Mouse (Mus musculus) gastrocnemius, postnatal 14 days (tissue): Measurements from ENCODE around the gene Ccdc9b. TPM values are rescaled to one million over a fixed set of nuclear protein-coding genes. Genes with fewer than 3 reads are reported as not detected.
A peak's percentile ranks its signal among the peaks of the same experiment; 100 is the strongest.

Experiments
- DNase-seq: peaks from one replicate; pipeline ENCODE4 v3.0.0; 2021; ENCODE audit warnings: mixed read lengths
- intact Hi-C: fragments of 180-260 bp; cut with DNase I; formaldehyde crosslinking; loops from one replicate; pipeline ENCODE4 v1.15.1; 2025; ENCODE audit warnings: low total_unique reads
- long read RNA-seq, 2 experiments: library from polyadenylated mRNA; stranded (forward); transcript quantifications; one replicate each; pipeline ENCODE4 v2.0.0; 2021
- total RNA-seq, 2 experiments: library from RNA; stranded (reverse); gene quantifications; 2 replicates each; pipeline ENCODE4 v1.2.3; 2021

The Ccdc9b gene
- total RNA-seq, result 1 to 10 TPM; 6.8 to 6.9 TPM
- long read RNA-seq, experiment 1, result 0 reads
- long read RNA-seq, experiment 2, full-length matches to known transcripts, result 1 of 2 reads
- long read RNA-seq, experiment 2, partial matches to known transcripts, result 1 of 2 reads
- long read RNA-seq, experiment 2, other reads (novel, unspliced or antisense), result 0 of 2 reads

DNA sequence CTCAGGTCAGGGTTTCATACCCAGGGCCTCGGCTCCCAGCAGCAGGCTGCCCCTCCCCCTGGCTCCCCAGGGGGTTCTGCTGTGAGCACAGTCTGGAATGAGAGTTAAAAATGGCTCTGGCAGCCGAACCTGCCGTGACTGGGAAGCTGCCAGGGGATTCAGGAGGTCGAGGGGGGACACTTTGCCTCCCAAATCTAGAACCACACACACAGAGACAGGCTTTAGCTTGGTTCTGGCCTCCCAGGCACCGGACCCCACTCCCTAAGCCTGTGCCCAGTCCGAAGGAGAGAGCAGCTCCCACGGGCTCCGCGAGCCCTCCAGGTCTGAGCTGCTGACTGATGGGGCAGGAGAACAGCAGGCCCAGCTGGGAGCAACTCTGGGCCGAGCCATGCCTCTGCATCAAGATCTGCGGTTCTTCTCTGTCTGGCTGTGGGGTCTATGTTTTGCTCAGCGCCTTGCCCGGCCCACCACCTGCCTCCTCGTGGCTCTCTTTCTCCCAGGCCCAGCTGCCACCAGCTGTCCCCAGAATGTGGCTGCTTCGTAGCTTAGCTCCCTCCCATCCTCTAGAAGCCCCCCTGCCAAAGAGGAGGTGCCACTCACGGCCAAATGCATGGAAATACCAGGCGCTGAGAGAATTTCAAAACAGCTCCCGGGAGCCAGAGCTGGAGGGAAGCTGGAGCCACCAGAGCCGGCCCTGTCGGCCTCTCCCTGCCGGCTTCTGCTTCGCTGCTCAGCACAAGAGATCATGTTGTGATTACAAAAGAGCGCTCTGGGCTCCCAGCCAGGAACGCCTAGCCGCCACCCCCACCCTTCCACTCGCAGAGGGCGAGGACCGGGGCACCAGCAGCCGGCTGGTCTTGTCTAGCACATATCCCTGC is at the start of gene Ccdc9b:
Ccdc9b (minus strand) TSS at position 756 of the 878 bp plus-strand sequence.
- intact Hi-C loops, result no loop called here
- peak; percentile 92 for DNase-seq

DNA sequence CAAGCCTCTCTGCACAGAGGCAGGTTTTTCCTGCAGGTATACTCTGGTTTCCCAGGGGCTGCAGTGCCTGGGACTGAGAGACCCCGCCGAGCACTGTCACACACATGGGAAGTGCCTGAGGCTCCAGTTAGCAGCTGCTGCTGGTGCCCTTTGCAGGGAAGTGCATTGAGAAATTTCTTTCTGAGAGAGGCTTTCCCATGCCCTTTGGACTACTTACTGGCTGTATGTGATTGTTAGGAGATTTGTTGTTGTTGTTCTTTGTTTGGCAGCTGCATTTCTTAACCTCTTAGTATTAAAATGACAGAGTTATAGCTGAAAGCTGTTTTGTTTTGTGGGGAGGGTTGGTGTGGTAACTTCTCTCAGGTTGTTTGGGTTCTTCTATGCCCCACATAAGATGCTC is 48.4 kb upstream of the Ccdc9b start:
- DNase-seq, result no peak
- intact Hi-C loops, result no loop called here

DNA sequence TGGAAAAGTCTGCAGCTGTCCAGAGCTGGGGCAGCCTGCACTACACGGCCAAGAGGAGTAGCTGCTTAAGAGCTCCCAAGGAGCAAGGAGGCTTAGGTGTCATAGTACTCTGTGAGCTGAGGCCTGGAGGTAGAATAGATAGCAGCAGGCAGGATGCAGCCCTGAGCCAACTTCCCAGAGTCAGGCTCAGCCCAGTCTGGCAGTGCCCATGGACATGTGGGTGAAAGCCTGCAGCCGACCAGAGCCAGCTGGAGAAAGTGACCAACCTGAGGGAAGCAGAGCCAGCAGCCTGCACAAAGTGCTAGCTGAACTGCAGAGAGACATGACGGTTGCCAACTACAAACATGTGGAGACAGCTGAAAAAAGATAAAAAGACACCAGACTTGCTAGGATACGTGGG is 44.4 kb upstream of the Ccdc9b start:
- intact Hi-C loops, result no loop called here
- DNase-seq, result peak; percentile 72

DNA sequence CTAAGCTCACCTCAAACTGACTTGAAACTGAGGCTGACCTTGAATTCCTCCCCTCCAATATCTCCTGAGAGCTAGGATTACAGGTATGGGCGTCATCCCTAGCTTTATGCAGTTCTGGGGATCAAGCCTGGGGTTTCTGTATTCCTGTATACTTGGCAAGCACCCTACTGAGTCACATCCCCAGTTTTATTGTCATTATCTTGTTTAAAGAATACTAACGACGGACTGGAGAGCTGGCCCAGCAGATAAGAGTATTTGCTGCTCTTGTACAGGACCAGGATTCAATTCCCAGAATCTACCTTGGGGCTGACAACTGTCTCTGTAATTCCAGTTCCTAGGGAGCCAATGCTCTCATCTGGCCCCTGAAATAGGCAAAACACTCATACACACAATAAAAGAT is 43.3 kb upstream of the Ccdc9b start:
- DNase-seq, result no peak
- intact Hi-C loops, result no loop called here

DNA sequence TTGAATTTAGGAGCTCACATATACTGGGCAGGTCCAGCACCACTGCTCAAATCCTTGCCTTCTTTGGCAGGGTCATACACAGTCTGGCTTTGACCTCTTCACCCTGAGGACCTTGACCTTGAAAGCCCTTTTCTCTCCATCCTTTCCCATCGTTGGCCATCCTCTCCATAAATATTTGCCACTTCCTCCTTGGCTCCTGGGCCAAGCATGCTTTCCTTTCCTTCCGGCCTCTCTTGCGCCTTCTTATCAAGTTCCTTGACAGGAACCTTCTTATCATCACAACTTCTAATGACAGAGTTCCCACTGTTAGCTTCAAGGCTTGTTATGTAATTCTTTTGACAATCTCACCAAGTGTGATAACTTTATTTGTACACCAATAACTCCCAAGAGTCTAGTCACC is 42.7 kb upstream of the Ccdc9b start:
- intact Hi-C loops, result no loop called here

DNA sequence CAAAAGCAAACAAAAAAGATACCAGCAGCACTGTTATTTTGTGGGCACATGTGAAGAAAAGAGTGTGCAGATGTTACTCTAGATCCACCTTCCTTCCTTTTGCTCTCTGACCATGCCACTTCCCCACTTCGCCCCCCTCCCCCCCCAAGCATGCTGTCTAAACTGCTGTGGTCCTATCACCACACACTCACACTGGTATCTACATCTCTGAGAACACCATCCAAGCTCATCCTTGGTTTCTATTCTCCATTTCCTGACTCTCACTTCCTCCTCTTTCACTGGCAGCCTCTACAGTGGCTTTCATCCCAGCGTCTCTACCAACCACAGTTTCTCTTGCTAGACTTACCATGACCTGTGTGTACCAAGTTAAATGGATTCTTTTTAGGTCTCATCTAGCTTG is 42.0 kb upstream of the Ccdc9b start:
- DNase-seq, result no peak
- intact Hi-C loops, result no loop called here

More for the DNA sequence above, 42.7 kb upstream of the Ccdc9b start:
- no peak for DNase-seq

DNA sequence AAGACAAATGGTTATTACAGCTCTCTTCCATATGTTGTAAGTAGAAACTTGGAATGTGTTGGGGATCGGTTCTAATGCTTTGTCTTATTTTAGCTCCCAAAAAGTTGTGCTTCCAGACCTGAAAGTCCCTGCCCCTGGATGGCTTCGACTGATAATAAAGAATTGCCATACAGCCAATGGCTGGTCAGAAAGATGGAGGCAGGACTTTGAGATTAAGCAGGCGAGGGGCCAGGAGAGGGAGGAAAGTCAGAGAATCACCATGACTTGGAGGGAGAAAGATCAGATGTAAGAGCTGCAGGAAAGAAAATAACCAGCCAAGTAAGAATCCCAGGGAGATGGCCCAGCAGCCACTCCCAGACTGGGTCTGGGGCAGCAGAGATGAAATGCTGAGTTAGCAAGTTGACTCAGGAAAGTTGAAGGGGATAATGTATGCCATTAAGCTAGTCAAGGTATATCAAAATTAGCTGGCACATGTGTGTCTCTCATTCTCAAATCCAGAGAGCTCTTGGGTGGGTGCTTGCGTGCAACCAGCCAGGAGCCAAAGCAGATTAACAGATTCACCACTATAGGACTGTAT is 40.2 kb upstream of the Ccdc9b start:
- intact Hi-C loops, result no loop called here
- no peak for DNase-seq

DNA sequence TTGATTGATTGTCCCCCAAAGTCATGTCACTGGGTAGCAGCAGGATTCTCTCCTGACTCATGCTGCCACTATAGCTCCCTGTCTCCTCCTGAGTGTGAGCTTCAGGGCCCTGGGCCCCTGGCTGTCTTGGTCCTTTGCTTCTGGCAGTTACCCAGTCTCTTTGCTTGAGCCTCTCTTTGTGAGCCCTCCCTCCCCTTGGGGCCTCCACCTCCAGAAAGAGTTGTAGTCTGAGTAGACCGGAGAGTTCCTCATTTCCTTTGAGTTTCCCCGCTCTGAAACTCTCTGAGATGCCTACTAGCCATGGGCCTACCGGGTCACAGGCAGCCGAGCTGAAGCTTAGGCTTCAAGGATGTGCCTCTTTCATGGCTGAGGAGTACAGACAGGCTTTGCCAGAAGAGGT is 31.2 kb upstream of the Ccdc9b start:
- no peak for DNase-seq
- intact Hi-C loops, result no loop called here

DNA sequence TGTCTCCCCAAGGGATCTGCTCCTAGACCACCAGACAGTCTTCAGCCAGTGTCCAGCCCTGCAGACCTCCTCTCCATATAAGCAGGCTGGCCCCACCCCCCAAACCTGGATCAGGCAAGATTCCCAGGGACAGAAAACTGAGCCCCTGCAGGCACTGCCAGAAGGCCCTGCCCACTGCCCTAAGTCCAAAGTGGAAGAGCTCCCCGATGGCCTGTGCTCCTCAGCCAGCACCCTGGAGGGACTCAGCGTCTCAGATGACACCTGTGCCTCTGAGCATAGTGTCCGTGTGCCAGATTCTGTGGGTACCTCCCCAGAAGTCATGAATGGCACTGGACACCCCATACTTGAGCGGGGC is 29.8 kb upstream of the Ccdc9b start:
- peak; percentile 20 for DNase-seq
- intact Hi-C loops, result no loop called here

DNA sequence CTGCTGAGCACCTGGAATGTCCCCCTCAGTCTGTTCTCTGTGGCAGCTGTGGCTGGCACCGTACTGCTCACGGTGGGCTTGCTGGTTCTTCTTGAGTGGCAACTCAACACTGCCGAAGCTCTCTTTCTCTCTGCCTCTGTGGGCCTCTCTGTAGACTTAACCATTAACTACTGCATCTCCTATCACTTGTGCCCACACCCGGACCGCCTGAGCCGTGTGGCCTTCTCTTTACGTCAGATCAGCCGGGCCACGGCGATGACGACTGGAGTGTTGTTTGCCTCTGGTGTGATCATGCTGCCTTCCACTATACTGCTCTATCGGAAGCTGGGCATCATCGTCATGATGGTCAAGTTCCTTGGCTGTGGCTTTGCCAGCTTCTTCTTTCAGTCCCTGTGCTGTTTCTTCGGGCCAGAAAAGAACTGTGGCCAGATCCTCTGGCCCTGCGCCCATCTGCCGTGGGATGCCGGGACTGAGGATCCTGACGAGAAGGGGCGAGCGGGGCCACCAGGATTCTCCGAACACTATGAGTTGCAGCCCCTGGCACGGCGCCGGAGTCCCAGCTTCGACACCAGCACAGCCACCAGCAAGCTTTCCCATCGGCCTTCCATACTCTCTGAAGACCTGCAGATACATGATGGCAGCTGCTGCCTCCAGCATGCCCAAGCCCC is 29.3 kb upstream of the Ccdc9b start:
- DNase-seq, result peak; percentile 12
- intact Hi-C loops, result no loop called here

DNA sequence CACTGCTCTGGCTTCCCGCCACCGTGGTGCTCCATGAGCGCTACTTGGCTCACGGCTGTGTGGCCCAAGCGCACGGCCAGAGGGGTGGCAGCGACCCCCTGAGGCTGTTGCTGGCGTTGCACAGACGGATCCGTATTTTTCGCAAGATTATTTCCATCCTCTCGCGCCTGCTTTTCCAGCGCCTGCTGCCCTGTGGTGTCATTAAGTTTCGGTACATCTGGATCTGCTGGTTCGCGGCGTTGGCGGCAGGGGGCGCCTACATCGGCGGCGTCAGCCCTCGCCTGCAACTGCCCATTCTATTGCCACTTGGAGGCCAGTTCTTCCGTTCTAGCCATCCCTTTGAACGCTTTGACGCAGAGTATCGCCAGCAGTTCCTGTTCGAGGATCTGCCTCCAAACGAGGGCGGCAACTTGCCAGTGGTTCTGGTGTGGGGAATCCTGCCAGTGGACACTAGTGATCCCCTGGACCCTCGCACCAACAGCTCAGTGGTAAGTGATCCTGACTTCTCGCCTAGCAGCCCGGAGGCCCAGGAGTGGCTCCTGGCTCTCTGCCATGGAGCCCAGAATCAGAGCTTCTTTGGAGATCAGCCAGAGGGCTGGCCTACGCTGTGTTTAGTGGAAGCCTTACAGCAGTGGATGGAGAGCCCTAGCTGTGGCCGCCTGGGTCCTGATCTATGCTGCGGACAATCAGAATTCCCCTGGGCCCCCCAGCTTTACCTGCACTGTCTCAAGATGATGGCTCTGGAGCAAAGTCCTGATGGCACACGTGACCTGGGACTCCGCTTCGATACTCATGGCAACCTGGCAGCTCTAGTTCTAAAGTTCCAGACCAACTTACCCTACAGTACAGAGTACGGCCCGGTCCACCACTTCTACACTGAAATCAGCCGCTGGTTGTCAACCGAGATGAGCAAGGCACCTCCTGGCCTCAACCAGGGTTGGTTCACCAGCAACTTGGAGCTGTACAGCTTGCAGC is 28.4 kb upstream of the Ccdc9b start:
- peak; percentile 61 for DNase-seq
- intact Hi-C loops, result no loop called here

DNA sequence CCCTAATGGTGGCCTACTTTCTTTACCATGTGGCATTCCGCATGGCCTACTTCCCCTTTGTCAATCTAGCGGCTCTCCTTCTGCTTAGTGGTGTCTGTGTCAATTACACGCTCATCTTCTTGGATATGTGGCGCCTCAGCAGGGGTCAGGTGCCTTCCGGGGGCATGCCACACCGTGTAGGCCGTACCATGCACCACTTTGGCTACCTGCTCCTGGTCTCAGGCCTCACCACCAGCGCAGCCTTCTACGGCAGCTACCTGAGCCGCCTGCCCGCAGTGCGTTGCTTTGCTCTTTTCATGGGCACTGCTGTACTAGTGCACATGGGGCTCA is 27.7 kb upstream of the Ccdc9b start:
- intact Hi-C loops, result no loop called here
- DNase-seq, result no peak

DNA sequence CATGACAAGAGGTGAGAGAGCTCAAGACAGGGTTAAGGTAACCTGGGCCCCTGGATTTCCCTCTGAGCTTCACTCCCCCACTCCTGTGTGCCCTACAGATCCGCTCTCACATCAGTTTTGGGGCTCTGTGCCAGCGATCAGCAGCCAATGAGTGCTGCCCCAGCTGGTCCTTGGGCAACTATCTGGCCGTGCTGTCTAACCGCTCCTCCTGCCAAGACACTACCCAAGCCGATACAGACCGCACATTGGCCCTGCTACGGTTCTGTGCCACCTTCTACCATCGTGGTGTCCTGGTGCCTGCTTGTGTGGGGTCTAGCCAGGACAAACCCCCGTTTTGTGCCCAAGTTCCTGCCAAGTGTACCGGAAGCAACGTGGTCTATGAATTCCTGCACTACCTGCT is 27.0 kb upstream of the Ccdc9b start:
- intact Hi-C loops, result loop anchor here (10.0 kb wide), 1 partner anchor 85 kb away; the partner anchor contains the start of gene Ankrd63
- DNase-seq, result peak; percentile 71

DNA sequence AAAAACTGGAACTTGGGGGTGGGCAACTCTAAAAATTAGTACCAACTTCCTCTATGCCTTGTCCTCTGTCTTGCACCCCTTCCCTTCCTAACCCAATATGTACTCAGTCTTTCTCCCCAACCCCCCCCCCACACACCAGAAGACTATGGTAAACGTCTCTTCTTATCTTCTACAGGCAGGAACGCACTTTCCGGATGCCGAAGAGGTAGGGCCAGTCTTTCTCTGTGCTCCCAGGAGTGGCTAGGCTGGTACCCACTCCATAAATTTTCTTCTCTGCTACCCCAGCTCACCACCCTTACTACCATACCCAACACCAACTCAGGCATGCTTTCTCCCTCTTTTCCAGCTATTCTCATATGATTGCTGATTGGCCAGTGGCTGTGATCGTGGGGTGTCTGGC is 24.1 kb upstream of the Ccdc9b start:
- intact Hi-C loops, result loop anchor here (10.0 kb wide), 1 partner anchor 82 kb away; the partner anchor contains the start of gene Ankrd63
- DNase-seq, result no peak

DNA sequence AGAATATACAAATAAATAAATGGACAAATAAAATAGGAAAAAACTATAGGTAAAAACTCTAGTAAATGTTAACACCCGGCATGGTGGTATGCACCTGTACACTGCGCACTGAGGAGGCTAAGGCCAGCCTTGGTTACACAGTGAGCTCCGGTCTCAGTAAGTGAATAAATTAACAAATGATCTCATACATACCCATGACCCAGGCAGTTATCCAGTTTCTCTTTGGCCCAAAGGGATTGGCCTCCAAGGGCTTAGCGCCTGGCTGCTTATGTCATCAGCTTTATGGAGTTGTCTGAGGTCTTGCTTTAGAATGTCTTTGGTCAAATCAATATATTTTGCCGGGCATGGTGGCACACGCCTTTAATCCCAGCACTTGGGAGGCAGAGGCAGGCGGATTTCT is 21.2 kb upstream of the Ccdc9b start:
- no peak for DNase-seq
- intact Hi-C loops, result loop anchor here (5.0 to 10.0 kb wide), 2 partner anchors 79 to 99 kb away; partner anchors contain the start of gene Ankrd63

DNA sequence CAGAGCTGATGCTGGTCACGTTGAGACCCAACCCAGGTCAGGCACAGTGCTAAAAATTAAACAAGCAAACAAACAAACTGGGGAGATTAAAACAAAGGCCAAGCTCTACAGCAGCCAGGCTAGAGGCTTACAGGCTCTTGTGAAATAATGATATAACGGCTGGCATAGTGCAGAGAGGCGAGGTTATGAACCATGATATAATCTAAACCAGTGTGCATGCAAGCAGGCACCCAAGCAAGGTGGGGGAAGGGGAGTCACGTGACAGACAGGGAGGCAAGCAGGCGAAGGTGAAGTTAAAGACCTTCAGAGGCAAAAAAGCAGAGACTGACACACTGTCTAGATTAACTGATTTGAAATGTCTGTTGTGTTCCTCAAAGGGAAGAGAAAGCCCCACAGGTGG is 20.6 kb upstream of the Ccdc9b start:
- DNase-seq, result no peak
- intact Hi-C loops, result loop anchor here (5.0 to 10.0 kb wide), 2 partner anchors 78 to 99 kb away; partner anchors contain the start of gene Ankrd63

DNA sequence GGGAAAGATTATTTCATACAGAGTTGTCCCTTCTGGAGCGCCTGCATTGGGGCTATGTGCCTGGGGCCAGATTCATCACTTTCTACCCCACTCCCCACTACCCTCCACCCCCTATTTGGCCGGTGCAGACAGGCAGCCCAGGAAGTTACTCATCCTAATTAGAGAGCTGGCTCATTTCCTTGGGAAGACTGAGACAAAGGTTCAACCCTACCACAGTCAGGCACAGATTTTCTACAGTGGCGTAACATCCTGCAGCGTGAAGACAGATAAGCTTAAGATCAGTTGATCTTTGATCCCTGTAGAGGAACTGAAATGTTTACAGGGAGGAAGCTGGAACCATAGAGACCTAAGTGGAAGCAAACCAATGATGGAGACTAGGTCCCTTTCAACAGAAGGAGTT is 19.8 kb upstream of the Ccdc9b start:
- intact Hi-C loops, result loop anchor here (5.0 to 10.0 kb wide), 2 partner anchors 78 to 100 kb away; partner anchors contain the start of gene Ankrd63
- DNase-seq, result no peak

DNA sequence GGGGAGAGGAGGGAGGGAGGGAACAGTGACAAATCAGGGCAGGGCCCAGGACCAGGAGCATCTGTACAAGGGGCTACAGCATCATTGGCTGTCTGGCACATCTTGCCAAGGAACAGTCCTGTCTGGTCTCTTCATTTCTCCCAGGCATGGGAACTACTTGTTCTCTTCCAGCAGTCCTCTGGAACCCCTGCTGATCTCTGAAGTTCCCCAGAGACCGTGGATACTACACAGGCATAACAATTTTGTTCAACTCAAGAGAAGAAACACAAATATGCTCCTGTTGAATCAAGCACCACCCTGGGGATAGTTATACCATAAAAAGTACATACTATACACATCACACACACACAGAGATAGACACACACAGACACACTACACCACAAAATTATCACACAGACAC is 18.7 kb upstream of the Ccdc9b start:
- intact Hi-C loops, result loop anchor here (5.0 to 10.0 kb wide), 2 partner anchors 76 to 101 kb away; partner anchors contain the start of gene Ankrd63
- DNase-seq, result no peak
